Mouse (Mus musculus) thymus, adult 2 months (tissue): ENCODE measurements around the gene Itgam.

Experiments used
- CTCF ChIP-seq: fragments of 200-500 bp; IDR thresholded peaks from 2 replicates; pipeline ENCODE4 v1.5.1; 2012; ENCODE audit warnings: mild to moderate bottlenecking, control low read depth, low read length, moderate library complexity, borderline replicate concordance; ENCODE audit not compliant: control insufficient read depth, poor library complexity, insufficient read depth; ENCODE audit errors: extremely low read depth
- POLR2A ChIP-seq: fragments of 200-500 bp; IDR thresholded peaks from 2 replicates; pipeline ENCODE4 v1.6.1; 2012; ENCODE audit warnings: mild to moderate bottlenecking, low read length, control low read depth, moderate library complexity; ENCODE audit not compliant: control insufficient read depth, poor library complexity, insufficient read depth; ENCODE audit errors: extremely low read depth

DNA sequence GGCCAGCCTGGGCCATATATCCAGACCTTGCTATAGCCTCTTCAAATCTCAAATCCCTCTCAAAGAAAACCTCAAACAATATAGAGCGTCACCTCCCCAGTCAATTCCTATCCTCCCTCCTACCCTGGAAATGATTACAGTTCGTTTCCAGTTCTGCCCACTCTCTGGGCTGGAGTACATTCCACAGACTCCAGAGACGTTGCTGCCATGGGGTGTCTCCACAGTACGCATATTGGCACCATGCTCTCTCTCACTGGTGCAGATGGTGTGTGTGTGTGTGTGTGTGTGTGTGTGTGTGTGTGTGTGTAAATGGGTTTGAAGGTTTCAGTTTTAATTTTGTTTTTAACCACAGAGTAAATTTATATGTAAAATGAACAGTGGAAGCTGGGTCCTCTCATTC, 42.8 kb downstream of the Itgam start:
- TF ChIP-seq CTCF (no peak), POLR2A (no peak)
